Mouse (Mus musculus): Measurements from ENCODE around the gene Foxf2. TPM values are rescaled to one million over a fixed set of nuclear protein-coding genes. Genes with fewer than 3 reads are reported as not detected.
A peak's percentile ranks its signal among the peaks of the same experiment; 100 is the strongest.

Gene Foxf2
- not detected for total RNA-seq (2021)
- long read RNA-seq, experiment 1 = 0 reads
- long read RNA-seq, experiment 2 = 0 reads

GRCm38 (mm10) chr13:31625333-31626101, at the start of gene Foxf2:
TSS of gene Foxf2 (plus strand) at chr13:31625816.
- DNase-seq = peak; percentile 30

DNA sequence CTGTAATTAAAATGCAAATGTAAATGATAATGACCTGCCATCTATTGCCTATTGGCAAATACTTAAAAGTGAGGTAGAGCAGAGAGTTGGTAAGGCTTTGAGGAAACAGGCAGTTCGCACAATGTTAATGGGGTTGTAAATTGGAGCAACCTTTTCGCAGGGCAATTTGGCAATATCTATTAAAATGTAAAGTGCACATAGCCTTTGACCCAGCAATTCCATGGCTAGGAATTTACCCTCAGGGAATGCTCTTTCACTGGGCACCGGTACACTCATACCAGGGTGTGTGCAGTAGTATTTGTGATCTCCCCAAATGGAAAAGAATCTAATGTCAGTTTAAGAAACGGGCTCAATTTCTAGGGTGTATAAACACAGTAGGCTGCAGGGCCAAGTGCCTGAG, 48.9 kb upstream of the Foxf2 start:
- DNase-seq = no peak

DNA sequence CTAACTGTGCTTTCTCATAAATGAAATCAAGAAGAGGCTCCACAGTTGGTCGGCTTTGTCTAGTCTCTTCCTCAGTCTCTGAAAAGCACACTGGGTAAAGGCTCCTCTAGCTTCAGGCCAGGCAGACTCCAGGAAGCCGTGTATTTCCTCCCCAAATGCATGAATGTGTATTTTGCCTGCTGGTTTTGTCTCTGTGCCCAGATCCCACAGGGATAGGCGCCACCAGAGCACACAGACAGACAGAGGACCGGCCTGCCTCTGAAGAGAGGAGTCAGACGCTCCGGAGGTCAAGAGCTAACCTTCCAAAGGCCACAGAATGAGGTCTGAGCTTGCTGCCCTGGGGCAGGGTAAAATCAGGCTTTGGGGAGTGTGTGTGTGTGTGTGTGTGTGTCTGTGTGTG, 48.0 kb upstream of the Foxf2 start:
- DNase-seq = no peak

GRCm38 (mm10) chr13:31578389-31578788, 47.2 kb upstream of the Foxf2 start:
- DNase-seq = no peak

DNA sequence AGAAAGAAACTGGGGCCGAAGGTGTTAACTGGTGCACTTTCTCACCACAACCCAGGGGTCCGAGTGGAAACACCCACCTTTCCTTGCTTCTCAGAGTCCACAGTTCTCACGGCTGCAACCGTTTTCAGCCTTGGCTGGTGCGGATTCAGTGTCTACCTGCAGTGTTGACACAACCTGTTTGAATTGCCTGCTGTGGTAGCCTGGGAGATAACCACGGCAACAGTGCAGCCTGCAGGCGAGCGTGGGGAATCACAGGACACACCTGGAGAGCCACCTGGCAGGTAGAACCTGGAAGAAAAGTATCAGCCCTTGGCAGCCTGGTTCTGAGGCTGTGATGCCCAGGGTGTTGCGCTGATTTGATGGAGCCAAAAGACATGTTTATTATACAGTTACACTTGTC, 45.8 kb upstream of the Foxf2 start:
- no peak for DNase-seq

- DNase-seq = no peak
These were observed 38.3 kb upstream of the Foxf2 start for GRCm38 (mm10) chr13:31587341-31587740.

- no peak for DNase-seq
These were observed 26.0 kb upstream of the Foxf2 start for GRCm38 (mm10) chr13:31599576-31599975.

DNA sequence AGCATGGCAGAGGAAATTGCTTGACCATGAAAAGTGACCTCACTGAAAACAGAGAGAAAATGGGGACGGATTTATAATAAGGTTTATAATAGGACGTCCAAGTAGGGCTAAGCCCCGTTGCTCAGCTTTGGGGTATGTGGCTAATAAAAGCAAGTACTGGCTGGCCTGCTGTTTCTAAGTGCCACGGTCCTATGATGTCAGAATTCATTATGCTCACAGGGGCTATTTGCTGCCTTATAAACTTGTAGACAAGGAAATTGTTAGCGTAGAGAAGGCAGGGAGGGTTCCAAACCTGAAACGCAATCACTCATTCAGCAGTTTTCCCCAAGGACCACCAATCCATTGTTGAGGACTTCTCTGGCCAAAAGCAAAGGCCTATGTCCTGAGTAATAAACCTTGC, 21.7 kb upstream of the Foxf2 start:
- DNase-seq = no peak

- no peak for DNase-seq
These were observed 10.7 kb upstream of the Foxf2 start for GRCm38 (mm10) chr13:31614724-31615465.

- no peak for DNase-seq
These were observed 10.0 kb upstream of the Foxf2 start for GRCm38 (mm10) chr13:31615561-31616165.

DNA sequence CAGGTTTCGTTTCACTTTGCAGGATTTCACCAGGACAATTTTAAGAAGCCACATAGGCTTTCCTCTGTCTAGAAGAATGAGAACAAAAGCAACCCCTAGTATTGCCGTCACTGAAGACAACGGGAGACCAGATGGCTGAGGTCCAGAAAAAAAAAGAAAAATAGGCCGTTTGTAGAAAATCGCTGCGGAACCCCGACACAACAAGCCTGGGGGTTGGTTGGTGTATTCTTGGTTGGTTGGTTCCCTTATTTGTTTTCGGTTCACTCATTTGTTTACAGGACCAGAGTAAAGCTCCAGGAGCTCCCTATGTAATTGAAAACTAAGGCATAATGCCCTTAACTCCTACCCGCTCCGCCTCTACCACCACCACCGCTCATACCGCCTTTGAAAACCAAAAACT, 7.6 kb upstream of the Foxf2 start:
- DNase-seq = no peak

DNA sequence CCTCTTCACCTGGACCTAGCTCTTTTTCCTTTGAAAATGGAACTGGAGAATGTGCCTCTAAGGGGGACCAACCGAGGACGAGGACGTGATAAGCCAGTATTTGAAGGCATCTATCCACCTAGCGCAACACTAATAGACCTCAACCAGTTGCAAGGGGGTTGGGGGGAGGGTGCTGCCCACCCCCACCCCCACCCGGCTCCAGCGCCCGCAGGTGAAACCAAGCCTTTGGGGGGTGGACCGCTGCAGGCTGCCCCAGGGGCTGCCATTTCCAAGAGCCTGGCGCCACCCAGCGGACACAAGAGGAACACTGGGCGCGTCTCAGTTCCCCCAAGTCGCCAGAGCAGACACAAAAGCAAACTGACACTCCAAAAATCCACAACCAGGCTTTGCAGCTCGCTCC, 7.2 kb upstream of the Foxf2 start:
- peak; percentile 77 for DNase-seq

GRCm38 (mm10) chr13:31618919-31619655, 6.5 kb upstream of the Foxf2 start:
- no peak for DNase-seq

DNA sequence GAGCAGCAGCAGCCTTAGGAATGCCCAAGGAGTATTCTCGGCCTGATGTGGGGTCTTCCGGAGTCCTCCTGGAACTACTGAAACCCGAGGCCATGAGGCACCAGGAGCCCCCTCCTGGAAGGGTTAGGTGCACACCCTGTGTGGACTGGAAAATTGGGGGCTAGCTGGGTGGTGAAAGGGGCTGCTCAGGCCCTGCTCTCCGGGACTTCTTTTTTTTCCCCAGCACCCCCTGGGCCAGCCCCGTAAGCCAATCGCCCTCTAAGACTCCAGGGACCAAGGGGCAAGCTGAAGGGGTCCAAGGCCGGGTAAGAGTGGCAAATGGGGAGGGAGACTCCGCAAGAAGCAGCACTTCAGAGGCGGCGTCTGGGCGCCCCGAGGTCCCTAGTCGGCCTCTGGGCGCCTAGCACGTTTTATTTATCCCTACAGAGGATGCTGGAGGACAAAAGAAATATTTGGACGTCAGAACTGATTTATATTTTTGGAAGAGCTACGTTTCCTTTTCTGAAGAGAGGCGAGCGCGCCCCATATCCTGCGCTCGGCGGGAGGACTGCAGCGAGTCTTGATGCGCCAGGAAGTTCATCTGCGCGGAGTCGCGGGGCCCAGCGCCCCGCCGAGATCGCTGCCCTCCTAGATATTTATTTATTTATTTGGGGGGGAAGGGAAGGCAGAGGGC, 5.7 kb upstream of the Foxf2 start:
- no peak for DNase-seq

DNA sequence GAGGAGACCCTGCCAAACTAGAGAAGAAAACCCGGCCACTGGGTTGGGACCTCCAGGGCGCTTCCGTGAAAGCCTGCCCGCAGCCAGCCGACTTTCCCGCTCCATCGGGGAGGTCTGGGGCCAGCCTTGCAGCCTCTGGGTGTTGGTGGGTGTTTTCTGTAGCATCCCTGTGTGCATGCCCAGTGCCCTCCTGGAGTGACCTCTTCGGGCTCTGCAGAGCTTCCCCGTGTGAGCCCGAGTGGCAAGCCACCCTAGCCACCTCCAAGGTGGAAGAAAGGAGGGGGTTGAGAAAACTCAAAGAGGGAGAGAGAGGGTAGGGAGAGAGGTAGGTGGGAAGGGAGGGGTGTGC, 5.1 kb upstream of the Foxf2 start:
- DNase-seq = no peak

DNA sequence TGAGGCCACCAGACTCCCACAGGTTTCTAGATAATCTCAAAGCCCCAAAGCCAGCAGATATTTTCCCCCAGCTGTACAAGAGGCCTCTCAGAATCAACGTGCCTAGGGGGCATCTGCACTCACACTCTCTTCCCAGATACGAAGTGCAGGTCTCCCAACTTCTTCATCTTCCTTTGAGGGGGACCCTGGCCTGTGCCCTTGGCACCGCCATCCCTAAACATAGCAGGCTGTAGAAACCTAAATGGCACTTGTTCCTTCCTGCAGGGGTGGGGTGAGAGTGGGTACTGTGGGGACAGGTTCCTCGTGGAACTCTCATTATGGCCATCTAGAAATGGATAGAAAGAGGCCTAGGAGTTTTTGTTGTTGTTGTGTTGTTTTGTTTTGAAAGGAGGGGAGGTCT, 4.7 kb upstream of the Foxf2 start:
- no peak for DNase-seq

DNA sequence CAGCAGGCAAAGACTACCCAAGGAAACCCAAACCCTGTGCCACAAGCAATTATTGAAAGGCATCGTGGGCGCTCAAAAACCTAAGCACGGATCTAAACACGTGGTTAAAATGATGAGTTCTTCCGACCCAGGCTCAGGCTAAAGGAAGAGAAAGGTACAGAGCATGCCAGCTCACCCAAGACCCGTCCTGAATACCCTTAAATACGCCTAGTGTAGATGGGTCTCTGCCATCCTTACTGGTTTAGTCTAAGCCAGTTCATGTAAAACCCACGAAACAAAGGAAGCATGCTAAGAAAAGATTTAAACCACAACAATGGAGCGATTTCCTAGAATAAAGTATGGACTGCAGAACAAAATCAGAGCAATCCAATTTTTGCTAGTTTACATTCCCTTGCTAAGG, 3.9 kb upstream of the Foxf2 start:
- no peak for DNase-seq

DNA sequence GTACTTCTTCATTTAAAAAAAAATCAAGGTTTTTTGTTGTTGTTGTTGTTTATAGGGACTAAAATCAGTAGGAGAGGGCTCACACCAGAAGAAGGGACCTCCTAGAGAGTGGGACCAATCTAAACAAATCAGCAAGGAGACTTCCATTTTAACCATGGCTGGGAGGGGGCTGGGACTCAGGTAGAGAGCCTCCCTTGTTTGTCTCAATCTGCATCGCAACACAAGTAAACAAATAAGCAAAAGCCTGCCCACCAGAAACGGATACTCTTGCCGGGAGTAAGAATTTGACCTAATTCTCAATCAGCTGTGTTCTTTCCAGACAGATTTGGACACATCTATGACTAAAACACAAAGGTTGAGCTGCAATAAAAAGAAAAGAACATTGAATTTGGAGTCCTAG, 3.2 kb upstream of the Foxf2 start:
- no peak for DNase-seq

DNA sequence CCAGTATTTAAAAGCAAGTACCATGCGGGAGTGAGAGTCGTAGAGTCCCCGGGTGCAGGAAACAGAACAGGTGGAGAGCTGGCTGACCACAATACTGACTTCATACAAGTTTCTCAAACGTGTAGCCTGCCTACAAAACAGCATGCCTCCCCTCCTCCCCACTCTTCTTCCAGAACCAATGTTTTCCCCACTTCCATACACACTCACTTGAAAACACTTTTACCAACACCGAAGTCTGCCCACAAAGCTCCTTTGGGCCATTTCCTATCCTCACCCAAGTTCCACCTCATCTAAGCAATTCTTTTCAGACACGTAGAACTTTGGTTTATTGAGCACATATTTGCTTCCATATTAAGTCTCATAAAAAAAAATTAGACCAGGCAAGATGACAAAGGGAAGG, 2.3 kb upstream of the Foxf2 start:
- DNase-seq = no peak

DNA sequence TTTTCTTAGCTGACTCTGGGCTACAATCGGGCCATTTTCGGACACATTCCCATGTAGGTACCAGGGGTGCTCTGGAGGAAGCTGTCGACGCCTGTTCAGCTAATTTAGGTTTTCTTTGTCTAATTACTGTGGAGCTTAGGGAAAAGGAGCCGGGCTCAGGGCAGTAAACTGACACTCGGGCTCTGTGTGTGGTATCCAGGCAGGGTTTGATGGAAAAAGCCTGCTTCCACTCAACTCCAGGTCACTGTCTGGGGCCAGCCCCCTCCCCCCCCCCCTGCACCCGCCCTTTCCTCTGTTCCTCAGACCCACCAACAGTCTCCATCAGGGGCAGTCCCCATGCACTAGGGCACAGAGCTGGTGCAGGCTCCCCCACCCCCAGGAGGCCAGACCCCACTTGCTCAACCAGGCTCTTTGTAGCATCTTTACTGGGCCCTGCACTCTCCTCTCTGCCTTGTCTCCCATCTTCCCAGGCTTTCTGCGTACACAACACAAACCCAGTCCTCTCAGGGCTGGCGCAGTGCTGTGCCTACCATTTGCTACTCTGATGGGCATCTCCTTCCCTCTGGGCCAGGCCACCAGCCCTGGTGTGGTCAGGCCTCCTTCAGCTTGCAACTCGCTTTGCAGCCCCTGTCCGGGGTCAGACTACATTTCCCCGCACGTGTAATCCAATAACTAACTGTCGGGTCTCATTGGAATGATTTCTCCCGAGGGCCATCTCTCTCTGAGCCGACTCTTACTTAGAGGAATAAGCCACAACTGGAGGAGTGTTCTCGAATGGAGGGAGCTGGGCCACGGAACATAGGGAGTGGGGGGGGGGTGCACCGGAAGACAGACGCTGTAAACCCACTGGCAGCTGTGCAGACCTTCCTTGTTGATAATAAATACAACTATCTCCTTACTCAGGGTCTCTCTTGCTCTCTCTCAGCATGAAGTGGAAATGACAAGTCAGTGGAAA, 1.4 kb upstream of the Foxf2 start:
- DNase-seq = no peak

DNA sequence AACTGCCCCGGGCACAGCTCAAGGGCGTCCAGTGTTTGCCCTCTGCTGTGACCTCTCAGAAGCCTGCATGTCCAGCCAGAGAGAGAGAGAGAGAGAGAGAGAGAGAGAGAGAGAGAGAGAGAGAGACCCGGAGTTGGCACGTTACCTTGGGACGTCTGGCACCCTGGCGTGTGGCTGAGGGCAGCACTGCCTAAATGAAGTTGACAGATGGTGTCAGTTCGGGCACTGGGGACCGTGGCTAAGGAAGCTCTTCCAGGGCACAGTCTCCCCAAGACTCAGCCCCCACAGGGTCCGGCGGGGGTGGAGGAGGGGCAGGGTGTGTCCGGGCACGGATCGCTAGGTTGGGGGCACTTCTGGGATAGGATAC, 667 bp upstream of the Foxf2 start:
- DNase-seq = no peak
